Mouse (Mus musculus): ENCODE results near the gene Ms4a5.

The Ms4a5 gene

GRCm38 (mm10) chr19:11232348-11232747 lies 51.3 kb downstream of the Ms4a5 start, which contains the start of gene Ms4a12:
Gene Ms4a12 (minus strand): TSS chr19:11232448.
- no peak for DNase-seq (ENCODE audit: low read depth, low spot score)

Data from embryo, embryonic 11.5 days (tissue).